Mouse (Mus musculus): ENCODE measurements around the gene Sdhaf2. TPM values are rescaled to one million over a fixed set of nuclear protein-coding genes. Genes with fewer than 3 reads are reported as not detected.

Sdhaf2 gene
- total RNA-seq, 2 experiments from 2014 or later: 45.4 to 54.4 TPM

Other genes starting within 250 kb of the Sdhaf2 start
- 0.02 TPM in 1 of 2 replicates, not detected in the other for gene Dagla, start 221.3 kb downstream of the Sdhaf2 start, total RNA-seq (2015)
- 0.17 and 1.4 TPM in 2 replicates for gene Dagla, start 221.3 kb downstream of the Sdhaf2 start, total RNA-seq (2017)
- not detected in 2 replicates for gene Syt7, start 137.1 kb downstream of the Sdhaf2 start, total RNA-seq (2015)
- not detected in 2 replicates for gene Syt7, start 137.1 kb downstream of the Sdhaf2 start, total RNA-seq (2017)
- not detected in 2 replicates for gene Lrrc10b, start 68.7 kb downstream of the Sdhaf2 start, total RNA-seq (2015)
- gene Lrrc10b, start 68.7 kb downstream of the Sdhaf2 start, total RNA-seq (2017): not detected in 2 replicates
- gene Ppp1r32, start 43.2 kb downstream of the Sdhaf2 start, total RNA-seq (2015): not detected in 2 replicates
- 0.81 TPM in 1 of 2 replicates, not detected in the other for gene Ppp1r32, start 43.2 kb downstream of the Sdhaf2 start, total RNA-seq (2017)
- gene Cpsf7, start 876 bp downstream of the Sdhaf2 start, total RNA-seq (2015): 53.8 and 60.5 TPM in 2 replicates
- 30.0 and 37.9 TPM in 2 replicates for gene Cpsf7, start 876 bp downstream of the Sdhaf2 start, total RNA-seq (2017)
- gene Tmem216, start 30.1 kb upstream of the Sdhaf2 start, total RNA-seq (2015): 42.9 and 50.8 TPM in 2 replicates
- gene Tmem216, start 30.1 kb upstream of the Sdhaf2 start, total RNA-seq (2017): 25.3 and 28.7 TPM in 2 replicates
- gene Cyb561a3, start 51.0 kb upstream of the Sdhaf2 start, total RNA-seq (2015): 27.5 and 28.6 TPM in 2 replicates
- 28.8 and 29.6 TPM in 2 replicates for gene Cyb561a3, start 51.0 kb upstream of the Sdhaf2 start, total RNA-seq (2017)
- 37.8 and 38.7 TPM in 2 replicates for gene Tmem138, start 51.2 kb upstream of the Sdhaf2 start, total RNA-seq (2015)
- 8.2 and 10.5 TPM in 2 replicates for gene Tmem138, start 51.2 kb upstream of the Sdhaf2 start, total RNA-seq (2017)
- gene Ddb1, start 79.2 kb upstream of the Sdhaf2 start, total RNA-seq (2015): 102 and 114 TPM in 2 replicates
- 343 and 424 TPM in 2 replicates for gene Ddb1, start 79.2 kb upstream of the Sdhaf2 start, total RNA-seq (2017)
- gene Tkfc, start 79.5 kb upstream of the Sdhaf2 start, total RNA-seq (2015): 7.7 and 11.1 TPM in 2 replicates
- gene Tkfc, start 79.5 kb upstream of the Sdhaf2 start, total RNA-seq (2017): 5.5 and 5.9 TPM in 2 replicates
- 0.10 TPM in 2 replicates for gene Vwce, start 108.1 kb upstream of the Sdhaf2 start, total RNA-seq (2015)
- gene Vwce, start 108.1 kb upstream of the Sdhaf2 start, total RNA-seq (2017): 0.51 TPM in 1 of 2 replicates, not detected in the other
- gene Pga5, start 151.9 kb upstream of the Sdhaf2 start, total RNA-seq (2015): not detected in 2 replicates
- gene Pga5, start 151.9 kb upstream of the Sdhaf2 start, total RNA-seq (2017): not detected in 2 replicates
- gene Vps37c, start 162.6 kb upstream of the Sdhaf2 start, total RNA-seq (2015): 17.6 and 21.0 TPM in 2 replicates
- 14.7 and 15.2 TPM in 2 replicates for gene Vps37c, start 162.6 kb upstream of the Sdhaf2 start, total RNA-seq (2017)
- gene Cd5, start 212.9 kb upstream of the Sdhaf2 start, total RNA-seq (2015): 0.05 TPM in 1 of 2 replicates, not detected in the other
- 0.61 TPM in 1 of 2 replicates, not detected in the other for gene Cd5, start 212.9 kb upstream of the Sdhaf2 start, total RNA-seq (2017)

All from megakaryocyte progenitor cell, adult 5-6 weeks (primary cell).